Mouse (Mus musculus) liver, postnatal 0 days (tissue): ENCODE measurements around the gene Pced1b.

ENCODE experiments used
- CTCF ChIP-seq: sonication (generic); IDR thresholded peaks from 2 replicates; pipeline ENCODE4 v1.5.1; 2016; ENCODE audit warnings: antibody characterized with exemption, low read depth
- EP300 ChIP-seq: IDR thresholded peaks from 2 replicates; pipeline ENCODE4 v1.6.1; 2016; ENCODE audit warnings: antibody characterized with exemption, low read depth, mild to moderate bottlenecking

- TF ChIP-seq EP300 (no peak), CTCF (no peak)
These were observed 8.9 kb downstream of the Pced1b start for GRCm38 (mm10) chr15:97255800-97256199.
